Mouse (Mus musculus) megakaryocyte progenitor cell, adult 5-6 weeks (primary cell): ENCODE measurements around the gene Adora1. TPM values are rescaled to one million over a fixed set of nuclear protein-coding genes. Genes with fewer than 3 reads are reported as not detected.
A peak's percentile ranks its signal among the peaks of the same experiment; 100 is the strongest.

ENCODE experiments used
- ATAC-seq: replicated peaks from 2 replicates; pipeline ENCODE4 v1.8.0; 2016; ENCODE audit warnings: mild to moderate bottlenecking, moderate TSS enrichment, inconsistent platforms; ENCODE audit not compliant: poor library complexity
- total RNA-seq, 2 experiments: library from RNA; stranded (forward) in 1 of 2; stranded (reverse) in 1 of 2; fragments of 157-497, 149-512 nt in 1 of 2; fragments of 200-1000 nt in 1 of 2; gene quantifications; 2 replicates each; pipeline versions ENCODE4 v1.2.3 to v1.2.4; 2015 to 2017

Adora1 gene
- total RNA-seq, 2 experiments from 2014 or later: not detected

DNA sequence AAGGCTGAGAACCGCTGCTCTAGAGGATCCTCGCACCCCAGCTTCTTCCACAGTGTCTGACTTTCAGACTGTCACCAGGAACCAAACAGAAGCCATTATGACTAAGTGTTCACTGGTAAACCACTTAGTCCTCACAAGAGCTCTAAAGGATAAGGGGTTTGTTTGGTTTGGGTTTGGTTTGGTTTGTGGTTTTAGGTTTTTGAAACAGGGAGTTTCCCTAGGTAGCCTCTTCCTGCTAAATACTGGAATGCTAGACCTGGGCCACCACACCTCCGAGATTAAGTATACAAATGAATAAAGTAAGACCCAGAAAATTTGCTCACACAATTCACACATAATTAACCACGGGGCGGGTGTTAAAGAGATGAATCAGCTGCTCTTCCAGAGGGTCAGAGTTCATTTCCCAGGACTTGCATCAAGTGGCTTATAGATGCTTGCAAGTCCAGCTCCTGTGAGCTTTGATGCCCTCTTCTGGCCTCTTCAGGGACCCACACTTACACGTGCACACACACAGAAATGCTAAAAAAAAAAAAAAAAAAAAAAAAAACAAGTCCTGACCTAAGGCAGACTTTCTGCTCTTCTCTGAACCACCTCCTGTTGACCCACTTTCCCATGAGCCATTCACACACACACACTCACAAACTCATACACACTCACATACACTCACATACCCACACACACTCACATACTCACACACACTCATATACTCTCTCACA lies 72.6 kb downstream of the Adora1 start:
- no peak for ATAC-seq

GRCm38 (mm10) chr1:134161399-134161798 lies 73.8 kb downstream of the Adora1 start:
- no peak for ATAC-seq

DNA sequence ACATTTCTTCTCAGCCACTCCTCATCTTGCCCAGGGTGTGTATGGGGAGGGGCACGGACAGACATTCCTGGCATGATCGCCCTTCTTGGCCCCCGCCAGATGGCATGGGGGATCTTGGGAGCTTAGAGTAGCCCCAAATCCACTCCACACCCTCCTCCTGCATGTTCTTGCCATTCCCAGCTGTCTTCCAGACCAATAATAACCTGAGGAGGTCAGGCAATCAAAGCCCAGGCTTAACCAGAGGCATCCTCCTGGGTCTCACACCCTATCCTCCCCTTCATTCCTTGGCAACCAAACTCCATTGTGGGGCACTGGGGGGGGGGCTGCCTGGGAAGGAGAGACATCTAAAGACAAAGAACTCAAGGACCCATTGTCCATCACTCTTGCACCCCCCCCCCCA lies 74.8 kb downstream of the Adora1 start:
- ATAC-seq: no peak

DNA sequence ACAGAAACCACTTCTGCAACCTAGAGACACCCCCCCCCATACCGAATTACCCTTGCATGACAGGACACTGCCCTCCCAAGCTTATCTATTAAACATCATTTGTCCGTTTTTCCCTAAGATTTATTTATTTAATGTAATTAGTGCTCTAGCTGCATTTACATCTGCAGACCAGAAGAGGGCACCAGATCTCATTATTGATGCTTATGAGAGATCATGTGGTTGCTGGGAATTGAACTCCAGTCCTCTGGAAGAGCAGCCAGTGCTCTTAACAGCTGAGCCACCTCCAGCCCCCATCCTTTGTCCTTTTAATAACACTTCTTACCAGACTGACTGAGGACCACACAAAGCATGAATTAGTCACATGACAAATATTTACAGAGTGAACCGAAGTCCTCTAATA lies 80.6 kb downstream of the Adora1 start:
- ATAC-seq: no peak

GRCm38 (mm10) chr1:134154121-134154520 lies 81.1 kb downstream of the Adora1 start:
- ATAC-seq: no peak

- ATAC-seq: peak; percentile 32; the same call in 1 of the 2 replicates
Measured at GRCm38 (mm10) chr1:134152626-134153590, 82.3 kb downstream of the Adora1 start.

DNA sequence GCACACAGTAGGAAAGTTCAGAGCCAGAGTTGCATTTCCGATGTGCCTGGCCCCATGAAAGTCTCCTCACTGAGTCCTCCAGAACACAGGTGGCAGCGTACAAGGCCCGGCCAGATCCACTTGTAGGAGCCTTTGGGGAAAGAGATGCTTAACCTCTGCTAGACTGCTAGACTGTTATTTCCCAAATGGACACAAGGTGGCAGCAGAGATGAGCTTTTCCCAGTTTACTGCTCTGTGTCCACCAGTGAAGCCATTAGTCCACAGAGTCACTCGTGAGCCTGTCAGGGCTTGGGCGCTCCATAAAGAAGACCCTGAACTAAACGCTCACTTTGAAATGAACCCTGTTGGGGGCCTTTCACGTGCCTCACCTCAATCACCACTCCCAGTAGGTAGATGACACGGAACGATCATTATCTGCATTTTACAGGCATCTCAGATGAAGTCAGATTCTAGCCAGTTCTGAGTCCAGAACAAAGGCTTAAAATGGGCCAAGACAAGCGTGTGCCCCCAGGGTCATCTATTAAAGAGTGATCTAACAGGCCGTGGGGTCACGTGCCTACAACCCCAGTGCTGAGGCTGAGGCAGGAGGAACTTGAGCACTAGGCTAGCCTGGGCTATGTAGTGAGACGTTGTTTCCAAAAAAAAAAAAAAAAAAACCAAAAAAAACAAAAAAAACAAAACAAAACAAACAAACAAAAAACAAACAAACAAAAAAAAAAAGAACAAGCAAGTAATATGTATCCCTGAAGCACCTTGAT lies 83.4 kb downstream of the Adora1 start:
- peak; percentile 89 for ATAC-seq

DNA sequence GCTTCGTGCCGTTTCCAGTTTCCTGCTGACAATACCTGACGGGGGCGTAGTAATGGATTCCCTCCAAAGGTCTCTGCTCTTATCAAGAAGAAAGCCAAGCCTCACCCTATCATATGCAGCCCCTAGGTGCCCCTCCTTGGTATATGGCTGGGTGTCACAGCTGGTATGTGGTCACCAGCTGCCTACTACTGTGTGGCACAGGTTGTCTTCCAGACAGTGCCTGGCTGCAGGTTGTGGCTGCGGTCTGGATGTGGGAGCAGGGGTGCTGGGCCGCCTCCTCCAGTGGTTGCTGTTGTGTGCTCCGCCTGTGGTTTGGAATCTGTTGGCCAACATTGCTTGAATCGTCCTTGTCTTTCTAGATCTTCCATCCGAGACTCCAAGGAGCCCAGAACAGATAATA lies 84.5 kb downstream of the Adora1 start:
- no peak for ATAC-seq

GRCm38 (mm10) chr1:134150076-134150475 lies 85.2 kb downstream of the Adora1 start:
- no peak for ATAC-seq

Other genes starting within 250 kb of the Adora1 start
- not detected in 2 replicates for gene Fmod, start 198.2 kb downstream of the Adora1 start, total RNA-seq (2015)
- gene Fmod, start 198.2 kb downstream of the Adora1 start, total RNA-seq (2017): not detected in 2 replicates
- gene Btg2, start 156.3 kb downstream of the Adora1 start, total RNA-seq (2015): 14.2 and 22.2 TPM in 2 replicates
- 38.7 and 47.8 TPM in 2 replicates for gene Btg2, start 156.3 kb downstream of the Adora1 start, total RNA-seq (2017)
- gene Chit1, start 124.2 kb downstream of the Adora1 start, total RNA-seq (2015): 1.3 and 2.3 TPM in 2 replicates
- 0.74 and 1.8 TPM in 2 replicates for gene Chit1, start 124.2 kb downstream of the Adora1 start, total RNA-seq (2017)
- 9.3 and 21.2 TPM in 2 replicates for gene Chil1, start 53.3 kb downstream of the Adora1 start, total RNA-seq (2015)
- gene Chil1, start 53.3 kb downstream of the Adora1 start, total RNA-seq (2017): 8.9 and 16.2 TPM in 2 replicates
- gene Mybph, start 42.0 kb downstream of the Adora1 start, total RNA-seq (2015): 0.17 TPM in 1 of 2 replicates, not detected in the other
- gene Mybph, start 42.0 kb downstream of the Adora1 start, total RNA-seq (2017): not detected in 2 replicates
- gene Myog, start 54.6 kb upstream of the Adora1 start, total RNA-seq (2015): not detected in 2 replicates
- not detected in 2 replicates for gene Myog, start 54.6 kb upstream of the Adora1 start, total RNA-seq (2017)
- gene Ppfia4, start 97.5 kb upstream of the Adora1 start, total RNA-seq (2015): 3.1 and 6.1 TPM in 2 replicates
- gene Ppfia4, start 97.5 kb upstream of the Adora1 start, total RNA-seq (2017): 5.3 and 6.5 TPM in 2 replicates
- 42.1 and 45.9 TPM in 2 replicates for gene Tmem183a, start 126.5 kb upstream of the Adora1 start, total RNA-seq (2015)
- gene Tmem183a, start 126.5 kb upstream of the Adora1 start, total RNA-seq (2017): 43.3 and 71.6 TPM in 2 replicates
- not detected in 2 replicates for gene 4933406M09Rik, start 150.5 kb upstream of the Adora1 start, total RNA-seq (2015)
- gene 4933406M09Rik, start 150.5 kb upstream of the Adora1 start, total RNA-seq (2017): not detected in 2 replicates
- gene Cyb5r1, start 170.1 kb upstream of the Adora1 start, total RNA-seq (2015): 45.6 and 45.9 TPM in 2 replicates
- 22.2 and 25.3 TPM in 2 replicates for gene Cyb5r1, start 170.1 kb upstream of the Adora1 start, total RNA-seq (2017)
- gene Adipor1, start 179.9 kb upstream of the Adora1 start, total RNA-seq (2015): 63.0 and 63.2 TPM in 2 replicates
- 43.2 and 44.2 TPM in 2 replicates for gene Adipor1, start 179.9 kb upstream of the Adora1 start, total RNA-seq (2017)
- gene Klhl12, start 220.1 kb upstream of the Adora1 start, total RNA-seq (2015): 12.3 and 14.2 TPM in 2 replicates
- 11.7 and 21.7 TPM in 2 replicates for gene Klhl12, start 220.1 kb upstream of the Adora1 start, total RNA-seq (2017)